Mouse (Mus musculus) thymus, postnatal 0 days (tissue): ENCODE measurements around the gene Slc9a1. TPM values are rescaled to one million over a fixed set of nuclear protein-coding genes. Genes with fewer than 3 reads are reported as not detected.

Experiments used
- microRNA-seq: library from miRNA; unstranded; fragments of <30 nt; microRNA quantifications from one replicate; pipeline ENCODE4, GENCODE M21; 2016; ENCODE audit warnings: borderline number of aligned reads
- polyA plus RNA-seq: library from polyadenylated mRNA; unstranded; fragments of >200 nt; fragmentation: Nextera tagmentation; extraction: Ambion mirVana; gene quantifications from 2 replicates; pipeline ENCODE4 v1.2.1, GENCODE M21; 2015

The Slc9a1 gene
- polyA plus RNA-seq, 1 experiment from 2014 or later, result 5.2 TPM

Small RNA genes within 50 kb of the gene (microRNA-seq; reads per million reads assigned to microRNA genes)
- gene Mir5122, result 3.7 reads per million

Other genes with a start within 250 kb of the Slc9a1 start
- gene Wasf2, start 239.2 kb upstream of the Slc9a1 start, polyA plus RNA-seq, result 140 and 190 TPM in 2 replicates
- gene Cd164l2, start 157.6 kb upstream of the Slc9a1 start, polyA plus RNA-seq, result 0.86 and 1.1 TPM in 2 replicates
- gene Gpr3, start 157.2 kb upstream of the Slc9a1 start, polyA plus RNA-seq, result not detected in 2 replicates
- 2.2 and 2.6 TPM in 2 replicates for gene Map3k6, start 128.9 kb upstream of the Slc9a1 start, polyA plus RNA-seq
- gene Sytl1, start 106.6 kb upstream of the Slc9a1 start, polyA plus RNA-seq, result 34.2 and 34.8 TPM in 2 replicates
- gene Tmem222, start 91.9 kb upstream of the Slc9a1 start, polyA plus RNA-seq, result 93.2 and 94.0 TPM in 2 replicates
- 13.6 and 14.2 TPM in 2 replicates for gene Wdtc1, start 16.2 kb upstream of the Slc9a1 start, polyA plus RNA-seq
- 0.38 and 0.40 TPM in 2 replicates for gene Tent5b, start 110.4 kb downstream of the Slc9a1 start, polyA plus RNA-seq
- 1.2 and 1.4 TPM in 2 replicates for gene Trnp1, start 128.8 kb downstream of the Slc9a1 start, polyA plus RNA-seq
- 9.7 and 11.2 TPM in 2 replicates for gene Kdf1, start 149.3 kb downstream of the Slc9a1 start, polyA plus RNA-seq
- 257 and 261 TPM in 2 replicates for gene Nudc, start 176.3 kb downstream of the Slc9a1 start, polyA plus RNA-seq
- gene Nr0b2, start 183.7 kb downstream of the Slc9a1 start, polyA plus RNA-seq, result 0.33 and 0.37 TPM in 2 replicates
- gene Gpatch3, start 205.0 kb downstream of the Slc9a1 start, polyA plus RNA-seq, result 8.3 and 8.9 TPM in 2 replicates
- gene Gpn2, start 214.7 kb downstream of the Slc9a1 start, polyA plus RNA-seq, result 23.4 and 25.9 TPM in 2 replicates
- gene Sfn, start 232.5 kb downstream of the Slc9a1 start, polyA plus RNA-seq, result 60.3 and 66.3 TPM in 2 replicates